Mouse (Mus musculus) megakaryocyte-erythroid progenitor cell, adult 5 weeks (primary cell): Measurements from ENCODE around the gene Slc43a2. TPM values are rescaled to one million over a fixed set of nuclear protein-coding genes. Genes with fewer than 3 reads are reported as not detected.

ENCODE experiments used
- polyA plus RNA-seq: library from polyadenylated mRNA; stranded (reverse); fragments of >175 nt; gene quantifications from 2 replicates; pipeline ENCODE4 v1.2.3, GENCODE M21; 2012

The Slc43a2 gene
- 11.7 and 18.5 TPM in 2 replicates for polyA plus RNA-seq

DNA sequence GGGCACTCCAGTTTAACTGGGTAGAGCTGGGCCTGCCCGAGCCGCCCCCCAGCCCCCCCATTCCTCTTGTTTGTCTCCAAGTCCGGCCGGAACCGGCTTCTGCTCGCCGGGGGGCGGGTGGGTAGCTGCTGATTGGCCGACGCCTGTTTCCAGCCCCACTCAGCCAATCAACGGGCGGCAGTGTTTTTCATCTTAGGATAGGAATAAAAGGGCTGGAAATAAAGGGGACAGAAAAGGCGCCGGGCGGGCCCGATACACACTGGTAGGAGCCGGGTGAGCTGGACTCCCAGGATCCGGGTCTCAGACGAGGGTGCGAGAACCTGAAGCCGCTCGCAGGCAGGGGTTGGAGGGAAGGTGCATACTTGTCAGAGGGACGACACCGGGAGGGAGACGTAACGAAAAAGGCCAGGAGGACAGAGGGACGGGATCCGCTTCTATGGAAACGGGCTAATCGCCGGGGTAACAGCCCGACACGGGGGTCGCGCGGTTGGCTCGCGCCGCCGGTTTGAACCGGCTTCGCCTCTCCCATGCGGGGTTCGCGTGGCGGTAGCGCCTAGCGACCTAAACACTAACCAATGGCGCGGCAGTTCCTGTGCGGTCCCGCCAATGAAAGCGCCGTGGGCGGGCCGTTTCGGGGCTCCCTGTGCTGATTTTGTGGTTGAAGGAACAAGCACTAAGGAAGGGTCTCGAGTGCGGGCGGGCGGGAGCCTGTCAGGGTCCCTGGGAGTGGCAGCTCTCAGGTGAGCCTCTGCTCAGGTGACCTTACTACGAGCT, at the start of gene Slc43a2:
Slc43a2 (plus strand) TSS at position 226 of the 774 bp plus-strand sequence.

DNA sequence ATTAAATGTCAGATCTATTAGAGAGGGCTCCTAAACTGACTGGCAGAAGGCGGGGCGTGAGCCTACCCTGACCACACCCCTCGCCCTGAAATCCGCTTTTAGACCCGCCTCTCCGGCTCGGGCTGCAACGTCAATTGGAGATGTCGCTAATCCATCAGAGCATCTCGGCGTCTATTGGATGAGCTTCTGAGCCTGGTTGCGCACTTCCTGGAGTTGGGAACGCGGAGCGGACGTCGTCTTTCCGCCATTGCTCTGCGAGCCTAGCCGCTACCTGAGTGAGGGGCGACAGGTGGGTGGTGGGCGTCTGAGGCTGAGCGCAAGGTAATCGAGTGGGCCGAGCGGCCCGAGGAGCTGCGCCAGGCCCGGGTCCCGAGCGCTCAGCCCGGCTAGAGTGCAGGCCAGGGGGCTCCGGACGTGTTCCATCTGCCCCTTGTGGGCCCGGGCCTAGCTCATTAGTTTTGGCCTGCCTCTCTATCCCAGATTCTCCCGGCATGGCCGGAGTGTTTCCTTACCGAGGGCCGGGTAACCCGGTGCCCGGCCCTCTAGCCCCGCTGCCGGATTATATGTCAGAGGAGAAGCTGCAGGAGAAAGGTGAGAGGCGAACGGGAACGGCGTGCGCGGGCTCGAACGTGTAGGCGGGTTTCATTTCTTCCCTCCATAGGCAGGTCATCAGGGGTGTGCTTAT, 44.8 kb upstream of the Slc43a2 start, which contains the start of gene Prpf8:
Prpf8 (plus strand) TSS at position 216 of the 685 bp plus-strand sequence.

DNA sequence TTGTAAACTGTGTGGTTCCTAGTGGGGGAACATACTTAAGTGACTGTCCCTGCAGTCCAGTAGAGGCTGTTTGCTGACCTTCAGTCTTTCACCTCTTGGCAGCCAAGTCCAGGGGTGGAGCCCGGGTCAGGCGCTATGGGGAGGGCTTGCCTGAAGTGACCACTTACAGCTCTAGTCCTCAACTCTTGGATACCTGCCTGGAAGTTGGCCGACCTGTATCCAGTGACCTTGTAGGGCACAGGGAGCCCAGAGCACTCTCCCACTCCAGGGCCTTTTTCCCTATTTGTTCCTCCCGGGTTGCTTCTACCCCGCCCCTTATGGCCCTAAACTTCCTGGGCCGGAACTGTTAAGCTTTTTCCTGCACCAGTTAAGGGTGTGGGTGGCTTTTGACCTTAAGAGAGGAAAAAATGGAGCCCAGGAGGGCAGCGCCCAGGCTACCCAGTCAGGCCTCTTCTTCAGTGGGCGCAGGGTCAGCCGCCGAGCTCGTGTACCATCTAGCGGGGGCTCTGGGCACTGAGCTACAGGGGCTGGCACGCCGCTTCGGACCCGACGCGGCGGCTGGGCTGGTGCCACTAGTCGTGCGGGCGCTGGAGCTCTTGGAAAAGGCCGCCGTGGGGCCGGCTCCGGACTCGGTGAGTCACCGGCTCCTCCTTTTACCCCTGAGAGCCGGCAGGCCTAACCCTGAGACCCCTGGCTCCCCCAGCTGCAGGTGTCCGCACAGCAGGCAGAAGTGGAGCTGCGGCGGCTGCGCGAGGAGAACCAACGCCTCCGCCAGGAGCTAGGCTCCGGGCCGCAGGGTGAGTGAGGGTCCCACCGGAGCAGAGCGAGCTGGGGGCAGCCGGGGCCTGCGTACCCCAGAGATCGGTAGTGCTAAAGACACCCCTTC, 21.5 kb upstream of the Slc43a2 start, which contains the start of gene Rilp:
Rilp (plus strand) TSS at position 354 of the 886 bp plus-strand sequence.

DNA sequence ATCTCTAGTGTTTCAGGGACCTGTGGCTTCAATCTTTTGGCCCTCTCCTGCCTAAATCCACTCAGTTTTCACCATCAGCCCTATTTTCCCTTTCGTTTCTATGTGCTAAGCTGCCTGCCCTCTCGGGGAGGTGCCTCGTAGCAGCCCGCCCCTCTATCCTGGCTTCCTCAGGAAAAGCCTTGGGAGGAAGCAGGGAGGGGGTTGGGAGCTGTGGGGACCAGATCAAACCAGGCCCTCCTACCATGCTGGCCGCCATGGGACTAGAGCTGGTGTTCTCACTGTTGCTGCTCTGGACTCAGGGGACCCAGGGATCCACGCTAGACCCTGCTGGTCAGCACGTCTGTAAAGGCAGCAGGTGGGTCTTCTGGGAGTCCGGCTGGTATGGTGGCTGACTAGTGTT, 18.2 kb upstream of the Slc43a2 start, which contains the start of gene Scarf1:
Scarf1 (plus strand) TSS at position 205 of the 400 bp plus-strand sequence.

DNA sequence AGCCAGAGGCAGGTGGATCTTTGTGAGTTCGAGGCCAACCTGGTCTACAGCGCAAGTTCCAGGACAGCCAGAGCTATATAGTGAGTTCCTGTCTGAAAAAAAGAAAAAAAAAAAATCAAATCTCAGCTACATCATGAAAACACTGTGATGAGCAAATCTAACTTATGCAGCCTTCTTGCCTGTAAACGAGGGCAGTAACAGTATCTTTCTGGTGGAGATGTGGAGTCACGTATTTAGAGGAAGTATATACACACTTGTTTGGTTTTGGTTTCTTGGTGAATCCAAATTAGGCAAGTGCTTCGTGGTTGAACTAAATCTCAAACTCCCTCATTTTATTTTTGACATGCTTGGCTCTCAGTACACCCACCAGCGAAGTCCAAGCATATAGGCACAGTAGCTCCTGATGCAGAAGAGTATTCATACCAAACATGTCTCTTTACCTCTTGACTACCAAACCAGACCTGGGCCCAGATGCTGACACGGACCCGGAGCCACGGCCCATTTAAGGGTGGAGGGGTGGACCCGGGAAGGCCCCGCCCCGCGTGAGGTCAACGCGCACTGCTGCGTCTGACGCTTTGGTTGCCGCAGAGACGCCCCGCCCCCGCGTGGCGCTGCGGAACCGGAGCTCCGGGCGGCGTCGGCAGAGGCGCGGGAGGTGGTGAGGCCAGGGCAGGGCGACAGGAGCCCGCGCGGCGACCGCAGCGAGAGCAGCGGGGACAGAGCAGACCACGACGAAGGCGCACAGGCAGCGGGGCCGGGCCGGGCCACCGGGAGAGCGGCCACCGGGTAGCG, 56.2 kb downstream of the Slc43a2 start, which contains the start of gene Pitpna:
Pitpna (plus strand) TSS at position 605 of the 792 bp plus-strand sequence.

Other genes with a start within 250 kb of the Slc43a2 start
- gene Rpa1, start 183.4 kb upstream of the Slc43a2 start, polyA plus RNA-seq: 63.7 and 70.6 TPM in 2 replicates
- 1.0 and 1.1 TPM in 2 replicates for gene Smyd4, start 183.3 kb upstream of the Slc43a2 start, polyA plus RNA-seq
- gene Serpinf1, start 109.0 kb upstream of the Slc43a2 start, polyA plus RNA-seq: 70.7 and 77.3 TPM in 2 replicates
- 0.15 TPM in 1 of 2 replicates, not detected in the other for gene Serpinf2, start 92.1 kb upstream of the Slc43a2 start, polyA plus RNA-seq
- gene Wdr81, start 77.0 kb upstream of the Slc43a2 start, polyA plus RNA-seq: 19.9 and 22.9 TPM in 2 replicates
- 4.8 and 6.5 TPM in 2 replicates for gene Tlcd2, start 70.0 kb upstream of the Slc43a2 start, polyA plus RNA-seq
- gene Prpf8, start 44.9 kb upstream of the Slc43a2 start, polyA plus RNA-seq: 39.6 and 47.9 TPM in 2 replicates
- 1.1 and 1.7 TPM in 2 replicates for gene Rilp, start 21.6 kb upstream of the Slc43a2 start, polyA plus RNA-seq
- 15.1 and 16.1 TPM in 2 replicates for gene Scarf1, start 18.2 kb upstream of the Slc43a2 start, polyA plus RNA-seq
- gene Pitpna, start 56.4 kb downstream of the Slc43a2 start, polyA plus RNA-seq: 50.6 and 61.9 TPM in 2 replicates
- gene Inpp5k, start 99.3 kb downstream of the Slc43a2 start, polyA plus RNA-seq: 51.1 and 62.5 TPM in 2 replicates
- 20.9 and 22.6 TPM in 2 replicates for gene Myo1c, start 118.8 kb downstream of the Slc43a2 start, polyA plus RNA-seq
- gene Crk, start 147.6 kb downstream of the Slc43a2 start, polyA plus RNA-seq: 90.4 and 104 TPM in 2 replicates
- gene Ywhae, start 201.2 kb downstream of the Slc43a2 start, polyA plus RNA-seq: 432 and 570 TPM in 2 replicates